Comparison of ENCODE assay signal across 11 mouse cellular contexts in the genomic region with DNA sequence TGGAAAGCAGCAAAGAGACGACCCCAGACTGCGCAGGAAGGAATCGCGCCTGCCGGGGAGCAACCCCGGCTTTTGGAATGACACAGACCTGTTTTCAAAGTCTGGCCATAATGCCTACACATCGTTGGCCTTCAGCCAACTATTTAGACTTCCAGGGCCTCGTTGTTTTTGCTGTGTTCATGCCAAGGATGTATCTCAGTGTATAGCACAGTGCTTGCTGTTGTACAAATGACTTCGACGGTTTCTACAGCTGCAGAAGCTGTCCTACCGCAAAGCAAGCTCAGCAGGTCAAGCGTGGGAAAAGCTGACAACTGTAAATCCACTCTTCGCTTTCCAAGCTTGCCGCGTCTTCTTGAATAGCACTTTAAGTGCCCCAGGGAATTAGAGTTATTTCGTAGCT.
"Had no signal": no experiment of that assay in that cellular context is flagged by ENCODE, and none has a peak within 500 bp of the region (broad histone marks: within the 10 kb centered on the region; RNA-seq: fewer than 3 reads in every experiment).

No protein-coding gene starts in this region.

- H3K27me3 ChIP-seq: limb, embryonic 13.5 days; liver, embryonic 12.5 days; midbrain, embryonic 12.5 days; neural tube, embryonic 15.5 days; stomach, embryonic 15.5 days had no signal

- H3K4me3 ChIP-seq: limb, embryonic 13.5 days; liver, embryonic 12.5 days; midbrain, embryonic 12.5 days; myocyte; neural tube, embryonic 15.5 days; stomach, embryonic 15.5 days had no signal

- H3K4me2 ChIP-seq: limb, embryonic 13.5 days; liver, embryonic 12.5 days; midbrain, embryonic 12.5 days; neural tube, embryonic 15.5 days; stomach, embryonic 15.5 days had no signal

- H3K9me3 ChIP-seq: limb, embryonic 13.5 days; liver, embryonic 12.5 days; midbrain, embryonic 12.5 days; neural tube, embryonic 15.5 days; stomach, embryonic 15.5 days had no signal

- DNase-seq: kidney, adult 2 months; kidney, postnatal 36 days; right cerebral cortex, postnatal 14 days; thymus, adult 2 months; thymus, postnatal 25 days had no signal

- H3K36me3 ChIP-seq: limb, embryonic 13.5 days; liver, embryonic 12.5 days; midbrain, embryonic 12.5 days; neural tube, embryonic 15.5 days; stomach, embryonic 15.5 days had no signal

- H3K4me1 ChIP-seq: liver, embryonic 12.5 days; midbrain, embryonic 12.5 days had no signal

- H3K27ac ChIP-seq: limb, embryonic 13.5 days; liver, embryonic 12.5 days; midbrain, embryonic 12.5 days; neural tube, embryonic 15.5 days; stomach, embryonic 15.5 days had no signal

- ATAC-seq: liver, embryonic 12.5 days had no signal

- H3K9ac ChIP-seq: limb, embryonic 13.5 days; liver, embryonic 12.5 days; midbrain, embryonic 12.5 days; neural tube, embryonic 15.5 days; stomach, embryonic 15.5 days had no signal
